Mouse (Mus musculus): ENCODE results near the gene Olfr1033.
"Not testable (repeated sequence)": the region's sequence is repeated elsewhere in the genome, so short reads cannot be mapped to it uniquely, and the experiment has no call there.

The Olfr1033 gene

DNA sequence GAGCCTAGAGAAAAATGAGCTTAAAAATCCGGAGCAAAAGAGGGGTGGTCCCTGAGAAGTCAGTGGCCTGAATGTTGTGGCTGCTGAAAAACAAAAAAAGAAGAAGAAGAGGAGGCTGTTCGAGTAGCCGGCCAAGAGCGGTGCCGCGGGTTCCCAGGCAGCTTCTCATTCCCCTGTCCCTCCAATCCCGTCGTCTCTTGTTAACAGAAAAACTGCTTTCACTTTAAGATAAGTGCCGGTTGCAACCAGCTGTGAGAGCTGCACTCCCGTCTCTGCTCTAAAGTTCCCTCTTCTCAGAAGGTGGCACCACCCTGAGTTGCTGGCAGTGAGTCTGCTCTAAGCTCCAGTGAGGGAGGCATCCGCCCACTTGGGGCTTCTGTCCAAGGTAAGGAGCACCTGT lies at the start of gene Olfr1033:
Gene Olfr1033, plus strand, starts transcription at position 228 of the 400 bp plus-strand sequence.
- not testable (repeated sequence) for DNase-seq (ENCODE audit: low read depth, low spot score)

DNA sequence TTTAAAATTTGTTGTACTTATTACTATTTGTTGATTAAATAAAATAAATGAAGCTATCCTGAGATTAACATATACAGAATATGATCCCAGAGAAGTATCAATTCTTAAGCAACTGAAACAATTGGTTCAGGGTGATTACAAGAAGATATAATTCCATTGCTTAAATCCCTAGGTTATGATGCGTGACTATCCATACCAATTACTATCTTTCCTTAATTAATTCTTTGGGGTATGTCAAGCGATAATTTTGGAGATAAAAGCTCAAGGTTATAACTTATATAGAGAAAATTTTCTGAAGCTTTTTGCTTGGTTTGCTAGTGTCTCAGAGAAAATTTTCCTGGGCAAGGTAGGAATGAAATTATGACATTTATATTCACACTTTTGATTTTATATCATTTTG lies 46.8 kb upstream of the Olfr1033 start, which contains the start of gene Olfr1029:
Gene Olfr1029, plus strand, starts transcription at position 301 of the 400 bp plus-strand sequence.
- no peak for DNase-seq (ENCODE audit: low read depth, low spot score)

DNA sequence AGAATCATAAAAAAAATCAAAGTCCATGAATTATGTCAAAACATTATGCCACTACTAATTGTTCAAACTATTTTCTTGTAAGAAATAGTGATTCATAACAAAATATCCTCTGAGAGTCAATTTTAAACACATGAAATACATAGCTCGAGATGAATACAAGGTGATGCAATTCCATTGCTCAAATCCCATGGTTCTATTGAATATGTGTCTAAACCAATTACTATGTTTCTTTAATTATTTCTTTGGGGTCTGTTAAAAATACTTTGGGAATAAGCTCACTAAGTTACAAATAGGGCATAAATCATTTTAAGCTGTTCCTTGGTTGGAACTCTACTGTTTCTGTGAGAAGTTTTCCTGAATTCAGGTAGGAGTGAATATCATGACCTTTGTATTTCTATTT lies 41.5 kb upstream of the Olfr1033 start, which contains the start of gene Olfr1030:
Gene Olfr1030, plus strand, starts transcription at position 301 of the 400 bp plus-strand sequence.
- DNase-seq (ENCODE audit: low read depth, low spot score), result no peak

DNA sequence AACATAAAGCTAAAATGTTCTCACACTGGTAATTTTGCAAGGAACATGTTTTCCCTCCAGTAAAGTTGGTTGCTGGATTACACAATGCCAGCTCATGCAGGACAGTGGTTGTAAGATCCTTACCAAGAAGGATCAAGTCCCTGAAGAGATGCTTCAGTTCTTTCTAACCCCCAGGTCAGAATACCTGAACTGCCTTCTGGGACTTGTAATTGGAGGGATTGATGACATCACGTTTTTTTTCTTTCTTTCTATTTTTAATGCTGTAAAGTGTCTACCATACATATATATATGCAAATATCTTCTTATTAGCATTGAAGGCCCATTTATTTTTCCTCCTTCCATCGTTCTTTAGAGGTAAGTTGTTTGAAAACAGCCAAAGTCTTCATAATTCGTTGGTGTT lies 30.4 kb upstream of the Olfr1033 start, which contains the start of gene Olfr1031:
Gene Olfr1031, plus strand, starts transcription at position 301 of the 400 bp plus-strand sequence.
- no peak for DNase-seq (ENCODE audit: low read depth, low spot score)

DNA sequence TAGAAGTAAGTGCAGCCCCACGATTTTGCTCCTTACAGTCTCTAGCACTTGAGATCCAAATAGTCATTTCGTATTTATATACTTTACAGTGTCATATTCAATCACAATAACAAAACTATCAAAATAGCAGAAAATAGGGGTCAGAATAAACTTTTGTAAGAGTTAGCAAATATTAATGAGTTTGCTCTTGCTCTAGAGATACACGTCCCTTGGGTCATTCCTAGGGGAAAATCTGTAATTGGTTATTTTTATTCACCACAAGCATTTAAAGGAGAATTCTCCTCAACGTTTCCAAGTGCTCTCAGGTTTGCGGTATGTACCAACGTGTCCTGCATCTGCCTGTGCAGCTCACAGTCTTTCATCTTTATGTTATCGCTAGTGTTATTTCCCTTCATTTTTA lies 15.2 kb upstream of the Olfr1033 start, which contains the start of gene Olfr1032:
Gene Olfr1032, plus strand, starts transcription at position 301 of the 400 bp plus-strand sequence.
- DNase-seq (ENCODE audit: low read depth, low spot score), result no peak

DNA sequence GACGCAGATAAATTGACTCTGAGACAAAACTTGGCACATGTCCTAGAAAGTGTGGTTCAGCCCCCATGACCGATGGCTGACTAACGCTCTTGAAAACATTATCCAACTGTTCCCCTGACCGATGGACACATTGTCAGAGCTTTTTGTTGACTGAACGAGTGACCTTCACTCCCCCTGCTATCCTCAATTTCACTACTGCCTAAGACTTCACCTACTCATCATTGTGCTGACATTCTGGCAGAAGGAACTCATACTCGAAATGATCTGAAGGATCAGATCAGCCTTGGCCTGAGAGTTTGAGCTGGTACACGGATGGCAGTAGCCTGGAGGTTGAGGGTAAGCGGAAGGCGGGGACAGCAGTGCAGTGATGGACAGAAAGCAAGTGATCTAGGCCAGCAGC lies 1.1 kb downstream of the Olfr1033 start:
- not testable (repeated sequence) for DNase-seq (ENCODE audit: low read depth, low spot score)

DNA sequence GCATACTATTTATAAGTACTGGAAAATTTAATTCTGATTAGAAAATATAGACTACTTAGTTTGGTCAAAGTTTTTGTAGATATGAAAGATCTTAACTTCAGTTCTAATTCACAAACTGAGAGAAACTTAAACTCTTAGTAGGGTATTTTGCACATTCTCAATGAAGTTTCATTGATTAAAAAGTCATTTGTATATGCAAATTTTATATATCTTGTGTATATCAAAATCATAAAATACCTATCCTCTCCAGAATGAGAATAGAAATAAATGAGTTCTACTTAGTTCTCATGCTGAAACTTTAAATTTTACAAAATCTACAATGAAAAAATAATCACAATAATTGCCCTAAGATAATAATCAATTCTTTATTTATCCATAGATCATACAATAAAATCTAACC lies 25.1 kb downstream of the Olfr1033 start, which contains the start of gene Olfr1034:
Gene Olfr1034, plus strand, starts transcription at position 301 of the 400 bp plus-strand sequence.
- DNase-seq (ENCODE audit: low read depth, low spot score), result no peak

DNA sequence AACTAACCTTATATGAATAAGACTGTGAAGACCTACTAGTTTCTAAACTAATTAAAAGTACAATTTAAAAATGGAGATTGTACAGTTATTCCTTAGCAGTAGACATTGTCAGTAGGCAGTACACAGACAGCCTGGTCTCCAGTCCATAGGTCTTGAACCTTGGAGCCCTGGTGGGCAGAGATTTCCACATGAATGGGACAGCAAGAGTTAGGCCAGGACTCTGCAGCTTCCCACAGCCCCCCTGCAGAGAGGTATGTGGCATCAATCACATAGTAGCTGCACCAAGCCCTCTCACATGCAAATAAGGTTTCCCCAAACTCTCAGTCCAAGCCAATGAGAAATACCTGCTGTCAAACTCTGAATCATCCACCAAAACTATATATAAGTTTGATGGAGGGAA lies 30.3 kb downstream of the Olfr1033 start:
- not testable (repeated sequence) for DNase-seq (ENCODE audit: low read depth, low spot score)

DNA sequence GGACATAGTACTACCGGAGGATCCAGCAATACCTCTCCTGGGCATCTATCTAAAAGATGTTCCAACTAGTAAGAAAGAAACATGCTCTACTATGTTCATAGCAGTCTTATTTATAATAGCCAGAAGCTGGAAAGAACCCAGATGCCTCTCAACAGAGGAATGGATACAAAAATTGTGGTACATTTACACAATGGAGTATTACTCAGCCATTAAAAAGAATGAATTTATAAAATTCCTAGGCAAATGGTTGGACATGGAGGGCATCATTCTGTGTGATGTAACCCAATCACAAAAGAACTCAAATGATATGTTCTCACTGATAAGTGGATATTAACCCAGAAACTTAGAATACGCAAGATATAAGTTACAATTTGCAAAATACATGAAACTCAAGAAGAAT lies 43.3 kb downstream of the Olfr1033 start:
- not testable (repeated sequence) for DNase-seq (ENCODE audit: low read depth, low spot score)

DNA sequence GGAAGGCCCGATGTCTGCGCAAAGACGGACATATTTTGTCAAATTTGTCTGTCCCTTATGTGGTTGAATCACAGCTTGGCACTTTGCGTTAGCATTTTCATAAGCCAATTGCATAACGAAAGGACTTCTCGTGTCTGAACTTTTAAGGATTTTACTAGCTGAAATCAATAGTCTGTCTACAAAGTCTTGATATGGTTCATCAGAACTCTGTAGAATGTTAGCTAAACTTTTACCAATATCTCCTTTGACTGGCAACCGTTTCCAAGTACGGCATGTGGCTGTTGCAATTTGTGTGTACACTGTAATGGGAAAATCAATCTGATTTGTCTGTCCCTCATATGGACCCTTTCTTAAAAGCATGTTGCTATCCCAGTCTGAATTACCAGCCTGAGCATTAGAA lies 49.8 kb downstream of the Olfr1033 start:
- no peak for DNase-seq (ENCODE audit: low read depth, low spot score)

DNA sequence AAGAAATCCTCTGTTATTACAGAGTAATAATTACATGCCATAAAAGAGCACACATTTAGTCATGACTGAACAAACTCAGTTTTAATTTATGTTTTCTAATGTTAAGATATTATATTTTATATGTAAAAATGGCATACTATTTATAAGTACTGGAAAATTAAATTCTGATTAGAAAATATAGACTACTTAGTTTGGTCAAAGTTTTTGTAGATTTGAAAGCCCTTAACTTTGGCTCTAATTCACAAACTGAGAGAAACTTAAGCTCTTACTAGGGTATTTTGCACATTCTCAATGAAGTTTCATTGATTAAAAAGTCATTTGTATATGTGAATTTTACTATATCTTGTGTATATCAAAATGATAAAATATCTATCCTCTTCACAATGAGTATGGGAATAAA lies 53.3 kb downstream of the Olfr1033 start, which contains the start of gene Olfr1036:
Gene Olfr1036, plus strand, starts transcription at position 301 of the 400 bp plus-strand sequence.
- DNase-seq (ENCODE audit: low read depth, low spot score), result not testable (repeated sequence)

DNA sequence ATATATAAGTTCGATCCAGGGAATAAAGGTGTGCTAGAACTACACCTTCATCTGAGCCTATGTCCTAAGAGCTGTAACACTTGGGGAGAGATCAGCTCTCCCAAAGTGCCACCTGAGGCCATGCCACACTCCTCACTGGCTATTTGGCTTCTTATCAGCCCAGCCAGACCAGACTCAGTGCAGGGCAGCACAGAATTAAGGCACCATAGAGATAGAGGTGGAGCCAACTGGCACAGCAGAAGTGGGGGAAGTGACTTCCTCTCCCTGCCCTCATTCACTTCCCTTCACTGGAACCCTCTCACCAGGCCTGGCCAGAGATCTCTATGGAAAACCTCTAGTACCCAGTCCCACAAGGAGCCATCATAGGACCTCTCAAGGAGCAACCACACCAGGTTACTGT lies 60.0 kb downstream of the Olfr1033 start:
- DNase-seq (ENCODE audit: low read depth, low spot score), result not testable (repeated sequence)

DNA sequence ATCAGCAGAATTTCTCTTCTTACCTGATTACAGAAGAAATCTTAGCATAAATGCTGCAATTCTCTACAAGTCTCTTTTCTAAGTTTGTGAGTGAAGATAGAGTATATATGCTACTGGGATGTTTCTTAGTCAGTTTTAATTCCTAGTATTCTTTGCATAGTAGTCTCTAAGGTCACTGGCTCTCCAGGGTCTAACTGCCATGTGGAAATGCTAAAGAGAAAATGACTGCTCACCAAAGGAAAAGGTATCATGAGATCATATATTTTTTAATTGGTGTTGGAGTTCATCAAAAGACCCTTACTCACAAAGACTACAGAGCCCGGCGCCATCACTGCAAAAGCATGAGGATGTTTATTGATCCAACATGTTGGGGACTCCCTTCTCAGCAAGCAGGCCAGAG lies 66.9 kb downstream of the Olfr1033 start, which contains the start of gene Olfr1037:
Gene Olfr1037, minus strand, starts transcription at position 101 of the 400 bp plus-strand sequence.
- DNase-seq (ENCODE audit: low read depth, low spot score), result no peak

All from brain, embryonic 18.5 days (tissue).